Mouse (Mus musculus) neural tube, embryonic 12.5 days (tissue): ENCODE measurements around the gene Uba5. TPM values are rescaled to one million over a fixed set of nuclear protein-coding genes. Genes with fewer than 3 reads are reported as not detected.

Source experiments
- ATAC-seq: fragments of 200-750 bp; cut with Nextera tagmentation; 2 replicates; pipeline ENCODE4 v1.8.0; 2017; ENCODE audit warnings: low read depth, mild to moderate bottlenecking, moderate TSS enrichment, moderate library complexity; ENCODE audit not compliant: low FRiP score
- H3K27ac ChIP-seq: fragments of 300-500 bp; sonication (generic); 2 replicates; pipeline ENCODE4 v1.5.1; 2016
- H3K27me3 ChIP-seq: fragments of 300-500 bp; sonication (generic); replicated peaks from 2 replicates; pipeline ENCODE4 v1.6.1; 2016; ENCODE audit warnings: mild to moderate bottlenecking
- H3K36me3 ChIP-seq: fragments of 300-500 bp; sonication (generic); 2 replicates; pipeline ENCODE4 v1.6.1; 2016; ENCODE audit warnings: mild to moderate bottlenecking
- H3K4me1 ChIP-seq: fragments of 300-500 bp; sonication (generic); 2 replicates; pipeline ENCODE4 v1.6.1; 2016
- H3K4me2 ChIP-seq: fragments of 300-500 bp; sonication (generic); replicated peaks from 2 replicates; pipeline ENCODE4 v1.6.1; 2016; ENCODE audit warnings: mild to moderate bottlenecking
- H3K4me3 ChIP-seq: fragments of 300-500 bp; sonication (generic); 2 replicates; pipeline ENCODE4 v1.5.1; 2016
- H3K9ac ChIP-seq: fragments of 300-500 bp; sonication (generic); 2 replicates; pipeline ENCODE4 v1.6.1; 2016; ENCODE audit warnings: mild to moderate bottlenecking
- H3K9me3 ChIP-seq: fragments of 300-500 bp; sonication (generic); 2 replicates; pipeline ENCODE4 v1.6.1; 2016; ENCODE audit warnings: mild to moderate bottlenecking
- WGBS: fragments of 180-500 bp; shearing (Covaris S2); methylation state at CpG from one replicate; pipeline ENCODE4 v1.1.7; 2016; 5-methylcytosine and 5-hydroxymethylcytosine counted together
- polyA plus RNA-seq: library from polyadenylated mRNA; unstranded; fragments of >200 nt; fragmentation: Nextera tagmentation; extraction: Ambion mirVana; gene quantifications from 2 replicates; pipeline ENCODE4 v1.2.1, GENCODE M21; 2016

The Uba5 gene
- polyA plus RNA-seq, 1 experiment from 2014 or later = 63.5 TPM

GRCm38 (mm10) chr9:104001921-104002859 lies 60.7 kb downstream of the Uba5 start, which contains the start of gene Nphp3:
Gene Nphp3 (plus strand): TSS chr9:104002544.
- no peaks in the 10 kb centered on the region for H3K36me3 ChIP-seq
- H3K9ac ChIP-seq = peak within 1 kb of the TSS; percentile 69
- H3K27me3 ChIP-seq = no peaks in the 10 kb centered on the region
- H3K9me3 ChIP-seq = no peaks in the 10 kb centered on the region
- peaks cover 5% of the 10 kb centered on the region; the same call in 1 of the 2 replicates for H3K4me1 ChIP-seq
- 0 out of 2 replicates have a peak within 1 kb of the TSS, but pooled peaks have one; percentile 42 for H3K27ac ChIP-seq
- ATAC-seq = peak; percentile 98
- under 1% methylated on average over 55 of the region's 55 CpGs for WGBS
- H3K4me2 ChIP-seq = peak within 1 kb of the TSS; percentile 73
- H3K4me3 ChIP-seq = peak within 1 kb of the TSS; percentile 66

GRCm38 (mm10) chr9:104000601-104001000 lies 62.3 kb downstream of the Uba5 start:
- Histone ChIP-seq H3K27me3 (no peaks in the 10 kb centered on the region), H3K27ac (no peak overlapping the region), H3K4me1 (peaks cover 5% of the 10 kb centered on the region; the same call in 1 of the 2 replicates), H3K4me3 (no peak overlapping the region), H3K9ac (no peak overlapping the region), H3K9me3 (no peaks in the 10 kb centered on the region), H3K4me2 (no peak overlapping the region), H3K36me3 (no peaks in the 10 kb centered on the region)
- no peak for ATAC-seq
- whole genome bisulfite sequencing = 71% methylated on average over 3 of the region's 3 CpGs

Other genes with a start within 250 kb of the Uba5 start
- 5.6 and 6.2 TPM in 2 replicates for gene Nphp3, start 60.6 kb downstream of the Uba5 start, polyA plus RNA-seq
- not detected in 2 replicates for gene Gm28305, start 22.5 kb downstream of the Uba5 start, polyA plus RNA-seq
- 9.0 and 9.2 TPM in 2 replicates for gene Acad11, start 243 bp upstream of the Uba5 start, polyA plus RNA-seq
- 0.48 and 0.83 TPM in 2 replicates for gene Ackr4, start 63.8 kb upstream of the Uba5 start, polyA plus RNA-seq
- gene Dnajc13, start 199.8 kb upstream of the Uba5 start, polyA plus RNA-seq = 19.3 and 20.0 TPM in 2 replicates